Mouse (Mus musculus) G1E (cell line): Measurements from ENCODE around the gene Rpl15.

Experiments
- CTCF ChIP-seq: IDR thresholded peaks from 2 replicates; pipeline ENCODE4 v1.5.1; 2012; ENCODE audit warnings: low read depth, low read length, inconsistent platforms, mixed read lengths
- POLR2AphosphoS5 ChIP-seq: IDR thresholded peaks from 2 replicates; pipeline ENCODE4 v1.6.1; 2012; ENCODE audit warnings: low read depth, low read length, inconsistent platforms; ENCODE audit not compliant: insufficient replicate concordance

GRCm38 (mm10) chr14:18242638-18243130 is 28.5 kb downstream of the Rpl15 start:
- TF ChIP-seq CTCF (no peak), POLR2AphosphoS5 (no peak)
